Mouse (Mus musculus): ENCODE measurements around the gene Cd47.

DNA sequence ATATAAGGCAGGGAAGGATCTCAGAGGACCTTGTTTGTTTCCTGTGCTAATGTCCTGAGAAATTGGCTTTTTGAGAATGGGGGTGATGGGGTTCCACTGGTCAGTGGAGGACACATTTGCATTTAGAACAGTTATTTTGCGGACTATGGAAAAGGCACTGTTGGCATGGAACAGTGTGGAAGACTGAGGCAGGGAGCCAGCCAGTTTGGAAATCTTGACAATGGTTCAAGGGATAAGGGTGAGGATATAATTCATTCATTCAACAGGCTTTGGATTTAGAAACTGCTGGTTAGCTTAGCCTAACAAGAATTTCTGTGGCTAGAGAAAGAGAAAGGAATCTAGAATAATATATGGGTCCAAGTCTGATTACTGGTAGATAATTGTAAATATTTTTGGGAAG lies 61.7 kb downstream of the Cd47 start:
- TF ChIP-seq NRF1 (IDR thresholded peaks at IDR 0.05; ENCODE audit: low read depth, low read length) = no peak
- no peak for TF ChIP-seq TCF12 (IDR thresholded peaks at IDR 0.05; ENCODE audit: low read depth, low read length)
- TF ChIP-seq CTCF (conservative IDR thresholded peaks at IDR 0.05 in 1 of 2, IDR thresholded peaks at IDR 0.05 in 1 of 2; ENCODE audit: low read depth in 2 of 2, low read length in 2 of 2) = no peak
- no peak for TF ChIP-seq USF1 (IDR thresholded peaks at IDR 0.05; ENCODE audit: low read depth, low read length)
- no peak for TF ChIP-seq KAT2A (IDR thresholded peaks at IDR 0.05; ENCODE audit: insufficient replicate concordance, low read length)
- TF ChIP-seq TBP (conservative IDR thresholded peaks at IDR 0.05; ENCODE audit: low read depth, low read length) = no peak
- no peak for TF ChIP-seq EP300 (IDR thresholded peaks at IDR 0.05; ENCODE audit: low read length)
